Mouse (Mus musculus) midbrain, embryonic 14.5 days (tissue): ENCODE results near the gene Mylk3. TPM values are rescaled to one million over a fixed set of nuclear protein-coding genes. Genes with fewer than 3 reads are reported as not detected.

ENCODE experiments used
- ATAC-seq: fragments of 200-750 bp; cut with Nextera tagmentation; 2 replicates; pipeline ENCODE4 v1.8.0; 2017; ENCODE audit warnings: moderate number of reproducible peaks, moderate library complexity; ENCODE audit not compliant: low FRiP score, low TSS enrichment
- DNase-seq: peaks from one replicate; pipeline ENCODE4 v3.0.0-alpha.2; 2015
- H3K27ac ChIP-seq: fragments of 300-500 bp; sonication (generic); replicated peaks from 2 replicates; pipeline ENCODE4 v1.5.1; 2014; ENCODE audit warnings: mild to moderate bottlenecking, low read depth, low read length, moderate library complexity
- H3K27me3 ChIP-seq: fragments of 300-500 bp; sonication (generic); 2 replicates; pipeline ENCODE4 v1.6.1; 2014; ENCODE audit warnings: low read length, control low read depth, mixed read lengths; ENCODE audit not compliant: control insufficient read depth, insufficient read depth
- H3K36me3 ChIP-seq: fragments of 300-500 bp; sonication (generic); 2 replicates; pipeline ENCODE4 v1.6.1; 2014; ENCODE audit warnings: low read length, control low read depth; ENCODE audit not compliant: control insufficient read depth, insufficient read depth
- H3K4me1 ChIP-seq: fragments of 300-500 bp; sonication (generic); 2 replicates; pipeline ENCODE4 v1.6.1; 2014; ENCODE audit warnings: mild to moderate bottlenecking, antibody characterized with exemption, low read length, control low read depth; ENCODE audit not compliant: control insufficient read depth, insufficient read depth
- H3K4me2 ChIP-seq: fragments of 300-500 bp; sonication (generic); 2 replicates; pipeline ENCODE4 v1.6.1; 2014; ENCODE audit warnings: mild to moderate bottlenecking, low read length, moderate library complexity
- H3K4me3 ChIP-seq: fragments of 300-500 bp; sonication (generic); replicated peaks from 2 replicates; pipeline ENCODE4 v1.5.1; 2014; ENCODE audit warnings: low read depth, low read length
- H3K9ac ChIP-seq: fragments of 300-500 bp; sonication (generic); replicated peaks from 2 replicates; pipeline ENCODE4 v1.6.1; 2014; ENCODE audit warnings: mild to moderate bottlenecking, low read length, moderate library complexity
- H3K9me3 ChIP-seq: fragments of 300-500 bp; sonication (generic); 2 replicates; pipeline ENCODE4 v1.6.1; 2016; ENCODE audit warnings: low read length, control low read depth, mixed read lengths; ENCODE audit not compliant: control insufficient read depth
- WGBS: fragments of 180-500 bp; shearing (Covaris S2); extraction: QIAGEN DNeasy Blood & Tissue Kit; methylation state at CpG from one replicate; pipeline ENCODE4 v1.1.7; 2014; 5-methylcytosine and 5-hydroxymethylcytosine counted together
- polyA plus RNA-seq: library from polyadenylated mRNA; unstranded; fragments of >200 nt; fragmentation: Nextera tagmentation; extraction: Ambion mirVana; gene quantifications from 2 replicates; pipeline ENCODE4 v1.2.1, GENCODE M21; 2014

Gene Mylk3
- polyA plus RNA-seq, 1 experiment from 2014 or later: 0.36 TPM

DNA sequence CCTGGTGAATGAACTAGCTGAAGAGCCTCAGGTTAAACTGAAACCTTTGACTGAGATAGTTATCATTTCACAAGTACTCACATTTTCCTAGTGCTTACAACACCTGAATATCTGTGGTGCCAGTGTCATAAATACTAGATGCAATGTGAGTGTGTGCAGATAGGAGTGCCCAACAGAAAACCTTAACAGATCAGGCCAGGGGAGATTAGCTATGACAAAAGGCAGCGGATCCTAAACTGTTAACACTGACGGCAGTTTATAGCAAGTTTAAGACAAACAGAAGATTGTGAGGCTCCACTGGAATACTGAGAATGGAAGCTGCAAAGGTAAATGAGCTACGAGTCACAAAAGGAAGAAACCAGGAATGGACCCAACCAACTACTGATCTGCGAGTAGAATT lies 40.9 kb upstream of the Mylk3 start:
- Histone ChIP-seq H3K27me3 (no peaks in the 10 kb centered on the region), H3K9me3 (no peaks in the 10 kb centered on the region), H3K4me1 (peaks cover 23% of the 10 kb centered on the region), H3K4me3 (no peak overlapping the region), H3K9ac (no peak overlapping the region), H3K36me3 (no peaks in the 10 kb centered on the region), H3K4me2 (no peak overlapping the region), H3K27ac (no peak overlapping the region)
- no peak for DNase-seq
- 78% methylated on average over 4 of the region's 4 CpGs for WGBS
- ATAC-seq: no peak

DNA sequence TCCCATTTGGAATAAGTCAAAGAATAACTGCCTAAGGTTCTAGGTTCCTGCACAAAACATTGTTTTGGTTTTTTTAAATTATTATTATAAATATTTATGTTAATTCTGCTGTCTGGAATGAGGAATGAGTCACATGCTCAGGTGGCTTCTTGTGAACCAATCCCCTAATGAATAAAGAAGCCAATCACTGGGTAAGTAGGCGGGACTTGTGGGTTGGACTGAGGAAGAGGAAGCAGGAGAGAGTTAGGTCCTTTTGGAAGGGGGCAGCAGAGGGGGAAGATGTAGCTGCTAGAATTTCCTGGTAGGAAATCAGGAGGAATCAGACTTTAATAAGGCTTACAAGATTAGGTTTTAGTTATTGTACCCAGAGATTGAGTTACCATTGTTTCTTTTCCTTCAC lies 35.2 kb upstream of the Mylk3 start:
- Histone ChIP-seq H3K27ac (no peak overlapping the region), H3K27me3 (no peaks in the 10 kb centered on the region), H3K9me3 (no peaks in the 10 kb centered on the region), H3K9ac (no peak overlapping the region), H3K4me1 (no peaks in the 10 kb centered on the region), H3K36me3 (0 out of 2 replicates have a peak, but pooled peaks cover 6% of the 10 kb centered on the region), H3K4me2 (no peak overlapping the region), H3K4me3 (no peak overlapping the region)
- 95% methylated on average over 1 of the region's 1 CpGs for WGBS
- no peak for DNase-seq
- no peak for ATAC-seq

DNA sequence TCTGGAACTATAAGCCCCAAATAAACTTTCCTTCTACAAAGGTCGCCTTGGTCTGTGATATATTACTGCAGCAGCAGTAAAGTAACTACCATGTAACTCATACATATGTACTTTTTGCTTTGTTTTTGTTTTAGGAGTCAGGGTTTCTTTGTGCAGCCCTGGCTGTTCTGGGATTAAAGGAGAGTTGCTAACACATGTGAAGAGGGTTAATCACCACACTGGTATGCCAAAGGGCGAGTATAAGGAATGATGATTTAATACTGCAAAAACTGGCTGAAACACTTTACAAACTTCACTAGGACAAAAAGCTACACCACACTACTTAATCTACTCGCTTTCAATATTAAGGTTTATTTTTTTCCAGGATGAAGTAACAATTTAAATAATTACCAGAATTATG lies 22.4 kb upstream of the Mylk3 start:
- peaks cover 12% of the 10 kb centered on the region; the same call in 1 of the 2 replicates for H3K36me3 ChIP-seq
- ATAC-seq: no peak
- WGBS: 86% methylated on average over 3 of the region's 3 CpGs

DNA sequence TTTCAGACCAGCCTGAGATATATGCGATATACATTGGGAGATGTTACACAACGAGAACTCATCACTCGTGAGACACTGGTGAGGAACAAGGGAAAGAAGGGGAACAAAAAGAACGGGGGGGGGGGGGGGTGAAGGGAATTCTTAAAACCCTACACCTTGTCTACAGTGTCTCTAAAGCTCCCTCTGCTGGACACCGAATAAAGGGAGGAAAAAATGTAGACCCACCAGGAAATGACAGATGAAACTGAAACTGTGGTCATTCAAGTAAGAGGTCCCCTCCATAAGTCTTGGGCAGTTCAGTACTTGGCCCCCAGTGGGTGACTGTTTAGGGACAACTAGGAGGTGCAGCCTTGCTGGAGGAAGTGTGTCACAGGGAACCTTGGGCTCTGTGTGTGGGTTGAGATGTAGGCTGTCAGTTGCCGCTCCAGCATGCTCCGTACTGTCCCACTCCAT lies 21.9 kb upstream of the Mylk3 start:
- WGBS: 62% methylated on average over 7 of the region's 7 CpGs
- H3K27me3 ChIP-seq: no peaks in the 10 kb centered on the region
- ATAC-seq (no peak), DNase-seq (peak; percentile 62)
- H3K36me3 ChIP-seq: peaks cover 12% of the 10 kb centered on the region; the same call in 1 of the 2 replicates
- no peaks in the 10 kb centered on the region for H3K4me1 ChIP-seq
- no peak overlapping the region for H3K9ac ChIP-seq
- no peak overlapping the region for H3K4me3 ChIP-seq
- no peak overlapping the region for H3K4me2 ChIP-seq
- no peak overlapping the region for H3K27ac ChIP-seq
- H3K9me3 ChIP-seq: no peaks in the 10 kb centered on the region

More for the DNA sequence above, 22.4 kb upstream of the Mylk3 start:
- no peaks in the 10 kb centered on the region for H3K27me3 ChIP-seq
- no peak overlapping the region for H3K27ac ChIP-seq
- no peaks in the 10 kb centered on the region for H3K4me1 ChIP-seq
- no peak for DNase-seq
- no peaks in the 10 kb centered on the region for H3K9me3 ChIP-seq
- H3K9ac ChIP-seq: no peak overlapping the region
- no peak overlapping the region for H3K4me2 ChIP-seq
- no peak overlapping the region for H3K4me3 ChIP-seq

DNA sequence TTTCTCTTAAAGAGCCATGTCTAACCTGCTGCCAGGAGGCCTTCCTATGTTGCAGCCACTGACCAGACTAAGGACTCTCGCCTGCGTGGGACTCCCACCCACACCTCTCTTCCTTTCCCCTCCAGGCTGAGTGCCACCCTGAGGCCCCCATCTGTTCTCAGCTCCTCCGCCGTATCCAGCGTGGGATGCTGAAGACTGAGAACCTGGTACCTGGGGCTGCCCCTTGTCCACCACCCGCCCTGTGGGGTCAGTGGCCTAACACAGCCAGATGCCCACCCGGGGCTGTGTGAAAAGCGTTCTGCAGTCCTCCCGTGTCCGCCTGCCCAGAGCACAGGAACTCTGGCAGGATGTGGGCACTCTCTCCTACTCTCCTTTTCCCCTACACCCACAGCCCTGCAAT lies 19.8 kb upstream of the Mylk3 start:
- H3K4me2 ChIP-seq: no peak overlapping the region
- H3K36me3 ChIP-seq: peaks cover 10% of the 10 kb centered on the region; the same call in 1 of the 2 replicates
- no peak overlapping the region for H3K9ac ChIP-seq
- no peak overlapping the region for H3K4me3 ChIP-seq
- ATAC-seq (no peak), DNase-seq (no peak)
- WGBS: 70% methylated on average over 10 of the region's 10 CpGs
- H3K4me1 ChIP-seq: no peaks in the 10 kb centered on the region
- no peaks in the 10 kb centered on the region for H3K27me3 ChIP-seq
- H3K9me3 ChIP-seq: no peaks in the 10 kb centered on the region
- H3K27ac ChIP-seq: no peak overlapping the region

DNA sequence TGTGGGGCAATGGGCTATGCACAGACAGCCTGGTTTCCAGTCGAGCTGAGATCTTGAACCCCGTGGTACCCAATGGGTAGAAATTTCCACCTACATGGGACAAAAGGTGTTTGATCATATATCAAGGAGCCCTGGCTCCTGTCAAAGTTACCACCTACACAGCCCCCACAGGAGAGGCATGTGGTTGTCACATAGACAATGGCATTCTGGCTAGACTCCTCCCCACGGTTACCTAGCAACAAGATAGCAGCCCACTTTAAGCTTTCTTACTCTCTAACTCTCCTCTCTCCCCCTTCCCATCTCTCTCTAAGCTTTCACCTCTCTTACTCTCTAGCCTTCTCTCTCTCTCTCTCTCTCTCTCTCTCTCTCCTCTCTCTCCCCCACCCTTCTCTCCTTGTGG lies 19.3 kb upstream of the Mylk3 start:
- Histone ChIP-seq H3K36me3 (0 out of 2 replicates have a peak, but pooled peaks cover 8% of the 10 kb centered on the region), H3K4me2 (no peak overlapping the region), H3K4me1 (no peaks in the 10 kb centered on the region), H3K4me3 (no peak overlapping the region), H3K9ac (no peak overlapping the region), H3K27me3 (no peaks in the 10 kb centered on the region), H3K9me3 (no peaks in the 10 kb centered on the region), H3K27ac (no peak overlapping the region)
- ATAC-seq (no peak), DNase-seq (peak; percentile 25)
- 50% methylated on average over 3 of the region's 3 CpGs for WGBS

DNA sequence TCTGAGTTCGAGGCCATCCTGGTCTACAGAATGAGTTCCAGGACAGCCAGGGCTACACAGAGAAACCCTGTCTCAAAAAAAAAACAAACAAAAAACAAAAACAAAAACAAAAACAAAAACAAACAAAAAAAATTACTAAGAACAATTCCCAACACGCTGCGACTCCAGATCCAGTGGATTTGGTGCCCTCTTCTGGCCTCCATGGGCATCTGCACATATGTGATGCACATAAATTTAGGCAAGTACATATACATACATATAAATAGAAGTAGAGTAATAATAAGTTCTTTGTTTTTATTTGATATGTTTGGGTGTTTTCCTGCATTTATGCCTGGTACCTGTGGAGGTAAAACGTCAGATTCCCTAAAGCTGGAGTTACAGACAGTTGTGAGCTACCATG lies 12.4 kb upstream of the Mylk3 start:
- Histone ChIP-seq H3K27ac (no peak overlapping the region), H3K9me3 (no peaks in the 10 kb centered on the region), H3K4me3 (no peak overlapping the region), H3K4me2 (no peak overlapping the region), H3K4me1 (no peaks in the 10 kb centered on the region), H3K9ac (no peak overlapping the region), H3K36me3 (no peaks in the 10 kb centered on the region), H3K27me3 (no peaks in the 10 kb centered on the region)
- WGBS: 88% methylated on average over 4 of the region's 4 CpGs
- ATAC-seq (no peak), DNase-seq (no peak)

DNA sequence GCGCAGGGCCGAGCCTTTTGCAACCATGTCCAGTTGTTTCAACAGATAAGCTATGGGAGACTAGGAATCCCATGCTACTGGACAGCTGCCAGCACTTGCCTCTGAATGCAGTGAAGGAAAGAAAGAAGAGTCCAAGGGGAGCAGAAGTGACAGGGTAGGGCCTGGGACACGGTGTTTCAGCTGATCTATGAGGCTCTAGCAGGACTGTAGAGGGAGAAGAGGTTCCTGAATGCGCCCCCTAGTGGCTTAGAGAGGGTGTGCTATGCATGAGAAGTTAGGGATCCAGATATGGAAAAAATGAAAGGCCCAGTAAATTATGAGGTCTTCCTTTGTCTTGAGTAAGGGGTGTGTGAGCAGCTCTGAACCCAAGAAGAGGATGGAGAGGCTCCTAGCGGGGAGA lies 11.4 kb upstream of the Mylk3 start:
- ATAC-seq (no peak), DNase-seq (peak; percentile 50)
- H3K4me2 ChIP-seq: no peak overlapping the region
- H3K27me3 ChIP-seq: no peaks in the 10 kb centered on the region
- no peak overlapping the region for H3K27ac ChIP-seq
- H3K9ac ChIP-seq: no peak overlapping the region
- 52% methylated on average over 5 of the region's 5 CpGs for WGBS
- no peaks in the 10 kb centered on the region for H3K4me1 ChIP-seq
- no peaks in the 10 kb centered on the region for H3K36me3 ChIP-seq
- no peaks in the 10 kb centered on the region for H3K9me3 ChIP-seq
- H3K4me3 ChIP-seq: no peak overlapping the region

DNA sequence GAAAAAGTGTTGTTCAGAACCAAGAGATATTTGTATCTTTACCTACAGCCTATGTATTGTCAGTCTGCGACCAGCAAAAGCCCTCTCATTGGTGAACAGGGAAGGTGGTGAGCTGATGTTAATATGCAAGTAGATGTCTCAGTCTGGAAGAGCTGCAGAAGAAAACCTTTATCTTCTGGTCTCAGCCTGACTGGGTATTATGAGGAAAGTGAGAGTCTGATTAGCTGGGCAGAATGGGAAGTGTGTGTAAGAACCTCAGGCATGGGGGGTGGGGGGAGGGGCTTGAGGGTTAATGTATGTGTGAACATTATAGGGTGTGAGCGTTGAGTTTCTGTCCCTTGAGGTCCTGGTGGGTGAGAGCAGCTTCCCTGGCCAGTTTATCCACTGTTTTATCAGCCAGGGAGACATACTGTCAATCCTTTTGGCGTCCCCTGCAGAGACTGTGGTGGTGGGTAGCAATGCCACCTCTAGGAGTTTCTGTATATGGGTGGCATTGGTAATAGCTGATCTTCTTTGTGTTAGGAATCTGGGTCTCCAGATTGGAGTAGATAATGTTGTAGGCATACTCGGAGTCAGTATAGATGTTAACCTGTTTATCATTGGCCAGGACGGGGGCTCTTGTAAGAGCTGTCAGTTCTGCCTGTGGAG lies 10.4 kb upstream of the Mylk3 start:
- no peak for ATAC-seq
- H3K9ac ChIP-seq: no peak overlapping the region
- H3K36me3 ChIP-seq: no peaks in the 10 kb centered on the region
- no peak overlapping the region for H3K4me2 ChIP-seq
- H3K9me3 ChIP-seq: no peaks in the 10 kb centered on the region
- WGBS: 87% methylated on average over 5 of the region's 5 CpGs
- no peak overlapping the region for H3K4me3 ChIP-seq
- no peaks in the 10 kb centered on the region for H3K27me3 ChIP-seq
- no peak overlapping the region for H3K27ac ChIP-seq
- no peak for DNase-seq
- no peaks in the 10 kb centered on the region for H3K4me1 ChIP-seq
